Mouse (Mus musculus): Measurements from ENCODE around the gene Olfr520. TPM values are rescaled to one million over a fixed set of nuclear protein-coding genes. Genes with fewer than 3 reads are reported as not detected.

Olfr520 gene
- polyA plus RNA-seq, 1 experiment from 2014 or later = not detected

GRCm38 (mm10) chr7:99699106-99699505 lies 31.0 kb upstream of the Olfr520 start:
- H3K27ac ChIP-seq (ENCODE audit: low read length) = peak overlapping the region; percentile 48; the same call in 1 of the 2 replicates
- H3K9ac ChIP-seq (ENCODE audit: low read depth, low read length) = no peak overlapping the region
- WGBS = 53% methylated on average over 3 of the region's 3 CpGs
- no peaks in the 10 kb centered on the region for H3K9me3 ChIP-seq (ENCODE audit: control insufficient read depth, low read length)
- H3K4me2 ChIP-seq (ENCODE audit: low read depth, low read length) = no peak overlapping the region
- H3K4me3 ChIP-seq (ENCODE audit: low read length) = no peak overlapping the region
- no peaks in the 10 kb centered on the region for H3K36me3 ChIP-seq (ENCODE audit: control insufficient read depth, insufficient read depth, low read length)
- no peak for ATAC-seq
- no peaks in the 10 kb centered on the region for H3K27me3 ChIP-seq (replicated peaks; ENCODE audit: control insufficient read depth, insufficient read depth, low read length)
- peaks cover 22% of the 10 kb centered on the region for H3K4me1 ChIP-seq (ENCODE audit: control insufficient read depth, insufficient read depth, low read length)

GRCm38 (mm10) chr7:99699709-99700151 lies 30.3 kb upstream of the Olfr520 start:
- Histone ChIP-seq H3K9ac (ENCODE audit: low read depth, low read length) (no peak overlapping the region), H3K36me3 (ENCODE audit: control insufficient read depth, insufficient read depth, low read length) (no peaks in the 10 kb centered on the region), H3K4me2 (ENCODE audit: low read depth, low read length) (no peak overlapping the region), H3K4me3 (ENCODE audit: low read length) (no peak overlapping the region), H3K27me3 (replicated peaks; ENCODE audit: control insufficient read depth, insufficient read depth, low read length) (no peaks in the 10 kb centered on the region), H3K27ac (ENCODE audit: low read length) (no peak overlapping the region), H3K9me3 (ENCODE audit: control insufficient read depth, low read length) (no peaks in the 10 kb centered on the region), H3K4me1 (ENCODE audit: control insufficient read depth, insufficient read depth, low read length) (peaks cover 22% of the 10 kb centered on the region)
- WGBS = 52% methylated on average over 3 of the region's 3 CpGs
- ATAC-seq = no peak

- Histone ChIP-seq H3K4me2 (ENCODE audit: low read depth, low read length) (no peak overlapping the region), H3K27me3 (replicated peaks; ENCODE audit: control insufficient read depth, insufficient read depth, low read length) (no peaks in the 10 kb centered on the region), H3K36me3 (ENCODE audit: control insufficient read depth, insufficient read depth, low read length) (no peaks in the 10 kb centered on the region), H3K27ac (ENCODE audit: low read length) (no peak overlapping the region), H3K9me3 (ENCODE audit: control insufficient read depth, low read length) (no peaks in the 10 kb centered on the region), H3K9ac (ENCODE audit: low read depth, low read length) (no peak overlapping the region), H3K4me1 (ENCODE audit: control insufficient read depth, insufficient read depth, low read length) (peaks cover 16% of the 10 kb centered on the region), H3K4me3 (ENCODE audit: low read length) (no peak overlapping the region)
- no peak for ATAC-seq
- 73% methylated on average over 4 of the region's 4 CpGs for WGBS
These were observed 29.4 kb upstream of the Olfr520 start for GRCm38 (mm10) chr7:99700641-99701040.

DNA sequence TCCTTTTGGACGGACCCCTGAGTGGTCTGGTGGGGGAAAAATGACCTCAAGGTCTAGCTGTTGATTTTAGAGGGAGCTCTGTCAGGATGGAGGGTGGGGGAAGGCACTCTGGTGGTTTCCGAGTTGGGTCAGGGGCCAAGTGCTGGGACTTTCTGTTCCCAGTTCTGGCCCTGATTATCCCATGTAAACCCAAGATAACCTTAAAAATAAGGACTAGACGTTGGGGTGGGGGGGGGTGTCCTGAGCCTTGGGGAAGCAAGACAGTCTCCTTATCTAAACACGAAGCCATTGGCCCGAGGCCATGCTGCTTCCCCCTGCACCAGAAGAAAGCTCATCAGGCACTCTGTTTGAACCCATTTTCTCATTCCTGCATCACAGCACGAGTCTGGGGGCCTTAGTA lies 27.9 kb upstream of the Olfr520 start:
- ATAC-seq = no peak
- H3K36me3 ChIP-seq (ENCODE audit: control insufficient read depth, insufficient read depth, low read length) = no peaks in the 10 kb centered on the region
- WGBS = 30% methylated on average over 6 of the region's 6 CpGs

DNA sequence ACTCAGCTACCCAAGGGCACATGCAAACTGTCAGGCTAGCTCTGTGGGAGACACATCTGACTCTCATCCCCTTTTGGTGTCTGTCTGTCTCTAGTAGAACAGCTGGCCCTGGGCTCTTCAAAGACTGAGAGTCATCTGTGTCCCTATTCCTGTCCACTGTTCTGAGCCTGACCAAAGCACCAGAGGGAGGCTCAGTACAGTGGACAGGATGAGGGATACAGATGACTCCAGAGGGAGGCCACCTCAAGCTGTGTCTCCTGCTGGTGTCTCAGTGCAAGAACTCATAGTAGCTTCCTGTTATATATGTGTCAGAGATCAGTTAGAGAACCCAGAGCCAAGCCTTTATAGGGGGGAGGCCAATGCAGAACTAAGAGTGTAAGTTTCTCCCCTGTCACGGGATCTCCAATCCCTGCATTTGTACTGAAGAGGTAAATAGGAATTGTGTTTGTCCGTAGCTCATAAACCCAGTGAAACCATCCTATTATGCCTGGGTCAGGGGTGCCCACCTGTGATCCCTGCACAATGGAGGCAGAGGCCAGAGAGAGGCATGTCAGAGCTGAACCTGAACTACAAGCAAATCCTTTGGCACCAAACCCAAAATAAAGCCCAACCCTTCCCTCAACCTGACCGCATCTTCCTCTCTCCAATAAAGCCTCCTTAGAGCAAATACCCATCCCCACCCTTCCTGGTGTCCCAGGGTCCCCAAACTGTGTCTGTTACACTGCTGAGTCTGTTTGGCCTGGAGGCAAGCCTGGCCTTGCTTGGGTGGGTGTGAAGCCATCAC lies 25.1 kb upstream of the Olfr520 start:
- no peaks in the 10 kb centered on the region for H3K36me3 ChIP-seq (ENCODE audit: control insufficient read depth, insufficient read depth, low read length)
- H3K4me3 ChIP-seq (ENCODE audit: low read length) = no peak overlapping the region
- peaks cover 18% of the 10 kb centered on the region for H3K4me1 ChIP-seq (ENCODE audit: control insufficient read depth, insufficient read depth, low read length)
- H3K9ac ChIP-seq (ENCODE audit: low read depth, low read length) = no peak overlapping the region
- H3K27ac ChIP-seq (ENCODE audit: low read length) = no peak overlapping the region
- no peak overlapping the region for H3K4me2 ChIP-seq (ENCODE audit: low read depth, low read length)
- no peaks in the 10 kb centered on the region for H3K9me3 ChIP-seq (ENCODE audit: control insufficient read depth, low read length)
- ATAC-seq = no peak
- WGBS = 80% methylated on average over 3 of the region's 3 CpGs
- peaks cover 2% of the 10 kb centered on the region; the same call in 1 of the 2 replicates for H3K27me3 ChIP-seq (replicated peaks; ENCODE audit: control insufficient read depth, insufficient read depth, low read length)

More for the DNA sequence above, 27.9 kb upstream of the Olfr520 start:
- H3K4me3 ChIP-seq (ENCODE audit: low read length) = no peak overlapping the region
- no peak overlapping the region for H3K9ac ChIP-seq (ENCODE audit: low read depth, low read length)
- peaks cover 26% of the 10 kb centered on the region for H3K4me1 ChIP-seq (ENCODE audit: control insufficient read depth, insufficient read depth, low read length)
- H3K27me3 ChIP-seq (replicated peaks; ENCODE audit: control insufficient read depth, insufficient read depth, low read length) = no peaks in the 10 kb centered on the region
- no peak overlapping the region for H3K27ac ChIP-seq (ENCODE audit: low read length)
- no peaks in the 10 kb centered on the region for H3K9me3 ChIP-seq (ENCODE audit: control insufficient read depth, low read length)
- no peak overlapping the region for H3K4me2 ChIP-seq (ENCODE audit: low read depth, low read length)

DNA sequence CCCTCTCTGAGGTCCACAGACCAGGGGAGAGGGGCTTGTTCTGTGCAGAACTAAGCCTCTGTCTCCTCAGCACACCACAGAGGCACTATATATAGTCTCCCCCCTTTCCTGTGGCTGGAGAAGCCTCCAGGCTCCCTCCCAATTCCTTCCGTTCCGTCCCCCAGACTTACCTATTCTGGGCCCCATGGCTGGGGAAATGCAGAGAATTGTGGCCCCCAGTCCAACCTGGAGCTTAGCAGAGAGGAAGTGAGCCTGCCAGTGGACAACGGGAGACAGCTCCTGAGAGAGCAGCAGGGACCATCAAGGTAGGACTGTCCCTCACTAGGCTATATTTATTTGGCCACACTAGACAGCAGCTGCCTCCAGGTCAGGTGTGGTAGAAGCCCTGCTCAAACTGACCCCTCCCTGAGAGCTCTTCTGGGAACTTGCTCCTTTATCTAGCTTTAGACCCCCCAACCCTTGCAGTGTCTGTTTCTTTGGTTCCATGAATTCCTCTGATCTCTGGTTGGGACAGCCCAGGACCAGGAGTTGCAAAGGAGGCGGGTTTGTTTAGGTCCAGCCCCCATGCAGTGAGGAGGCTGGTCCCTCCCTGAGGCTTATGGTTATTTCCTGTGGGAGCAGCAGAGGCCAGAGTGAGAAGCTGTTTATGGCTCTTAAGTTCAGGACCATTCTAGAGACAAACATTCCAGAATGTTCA lies 23.6 kb upstream of the Olfr520 start:
- Histone ChIP-seq H3K9me3 (ENCODE audit: control insufficient read depth, low read length) (no peaks in the 10 kb centered on the region), H3K27me3 (replicated peaks; ENCODE audit: control insufficient read depth, insufficient read depth, low read length) (peaks cover 2% of the 10 kb centered on the region; the same call in 1 of the 2 replicates), H3K9ac (ENCODE audit: low read depth, low read length) (no peak overlapping the region), H3K4me2 (ENCODE audit: low read depth, low read length) (peak overlapping the region; percentile 10; the same call in 1 of the 2 replicates), H3K27ac (ENCODE audit: low read length) (peak overlapping the region; percentile 49), H3K4me1 (ENCODE audit: control insufficient read depth, insufficient read depth, low read length) (peaks cover 17% of the 10 kb centered on the region), H3K36me3 (ENCODE audit: control insufficient read depth, insufficient read depth, low read length) (no peaks in the 10 kb centered on the region), H3K4me3 (ENCODE audit: low read length) (no peak overlapping the region)
- 58% methylated on average over 4 of the region's 4 CpGs for WGBS
- ATAC-seq = peak; percentile 81

DNA sequence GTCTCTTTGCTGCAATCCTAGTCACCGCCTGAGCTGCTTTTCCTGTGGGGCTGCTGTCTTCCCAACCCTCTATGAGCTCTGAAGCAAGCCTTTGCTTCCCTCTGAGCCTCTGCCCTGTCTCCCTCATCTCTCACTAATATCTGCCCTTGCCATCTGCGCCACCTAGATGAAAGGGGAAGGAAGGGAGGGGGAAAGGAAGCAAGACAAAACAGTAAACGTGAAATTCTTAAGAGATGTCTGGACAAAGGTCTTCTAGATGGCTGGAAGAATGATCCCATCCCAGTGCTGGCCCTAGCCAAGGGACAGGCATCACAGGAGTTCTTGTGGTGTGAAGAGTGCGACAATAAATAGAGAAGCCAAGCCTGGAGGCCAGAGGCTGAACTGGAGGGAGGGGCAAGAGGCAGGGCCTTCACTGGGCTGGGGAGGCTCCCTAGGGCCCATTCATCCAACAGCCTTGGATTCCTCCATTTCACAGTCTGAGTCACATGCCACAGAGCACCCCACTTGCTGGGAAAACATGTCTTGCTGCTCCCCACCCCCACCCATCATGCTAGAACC lies 23.0 kb upstream of the Olfr520 start:
- Histone ChIP-seq H3K9me3 (ENCODE audit: control insufficient read depth, low read length) (no peaks in the 10 kb centered on the region), H3K4me1 (ENCODE audit: control insufficient read depth, insufficient read depth, low read length) (peaks cover 15% of the 10 kb centered on the region), H3K4me2 (ENCODE audit: low read depth, low read length) (no peak overlapping the region), H3K9ac (ENCODE audit: low read depth, low read length) (no peak overlapping the region), H3K36me3 (ENCODE audit: control insufficient read depth, insufficient read depth, low read length) (no peaks in the 10 kb centered on the region), H3K27me3 (replicated peaks; ENCODE audit: control insufficient read depth, insufficient read depth, low read length) (peaks cover 2% of the 10 kb centered on the region; the same call in 1 of the 2 replicates), H3K27ac (ENCODE audit: low read length) (peak overlapping the region; percentile 49), H3K4me3 (ENCODE audit: low read length) (no peak overlapping the region)
- WGBS = 38% methylated on average over 4 of the region's 4 CpGs
- ATAC-seq = peak; percentile 36

DNA sequence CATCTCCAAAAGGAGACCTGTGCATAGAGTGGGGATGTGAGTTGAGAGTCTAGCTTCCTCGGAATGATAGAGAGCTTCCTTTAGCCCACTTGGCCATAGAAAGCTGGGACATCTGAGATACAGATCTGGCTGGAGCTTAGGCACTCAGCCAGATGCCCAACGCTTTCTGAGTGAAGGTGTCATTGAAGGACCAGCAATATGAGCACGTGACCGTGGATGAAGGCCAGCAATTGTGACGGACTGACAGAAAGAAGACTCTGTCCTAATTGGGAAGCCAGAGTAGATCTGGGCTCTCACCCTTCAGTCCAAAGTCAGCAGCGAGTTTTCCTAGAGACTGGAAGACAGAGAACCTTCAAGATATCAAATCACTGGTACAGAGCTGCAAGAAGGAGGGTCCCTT lies 22.4 kb upstream of the Olfr520 start:
- Histone ChIP-seq H3K9ac (ENCODE audit: low read depth, low read length) (no peak overlapping the region), H3K4me2 (ENCODE audit: low read depth, low read length) (no peak overlapping the region), H3K4me1 (ENCODE audit: control insufficient read depth, insufficient read depth, low read length) (peaks cover 12% of the 10 kb centered on the region), H3K36me3 (ENCODE audit: control insufficient read depth, insufficient read depth, low read length) (no peaks in the 10 kb centered on the region), H3K27ac (ENCODE audit: low read length) (no peak overlapping the region), H3K4me3 (ENCODE audit: low read length) (no peak overlapping the region), H3K9me3 (ENCODE audit: control insufficient read depth, low read length) (no peaks in the 10 kb centered on the region), H3K27me3 (replicated peaks; ENCODE audit: control insufficient read depth, insufficient read depth, low read length) (peaks cover 2% of the 10 kb centered on the region; the same call in 1 of the 2 replicates)
- ATAC-seq = no peak
- WGBS = 89% methylated on average over 6 of the region's 6 CpGs

DNA sequence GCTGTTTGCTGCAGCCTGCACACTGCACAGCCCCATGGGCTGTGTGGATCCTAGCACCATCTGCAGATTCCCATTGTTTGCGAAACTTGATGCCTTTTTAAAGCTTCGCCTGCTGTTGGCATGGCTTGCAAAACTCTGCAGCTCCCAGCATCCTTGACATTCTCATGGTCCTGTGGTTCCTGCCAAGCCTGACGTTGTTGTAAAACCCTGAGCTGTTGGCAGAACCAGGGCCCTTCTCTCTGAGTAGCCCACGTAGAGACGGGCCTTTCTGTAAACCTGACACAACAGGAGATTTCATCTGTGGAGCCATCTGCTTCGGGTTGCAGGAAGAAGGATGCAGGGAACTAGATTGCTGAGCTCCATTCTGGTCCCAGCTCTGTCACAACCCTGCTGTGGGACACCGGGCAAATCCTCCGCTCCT lies 21.8 kb upstream of the Olfr520 start:
- H3K27ac ChIP-seq (ENCODE audit: low read length) = no peak overlapping the region
- no peak for ATAC-seq
- 70% methylated on average over 8 of the region's 8 CpGs for WGBS

More for the DNA sequence above, 21.8 kb upstream of the Olfr520 start:
- no peak overlapping the region for H3K9ac ChIP-seq (ENCODE audit: low read depth, low read length)
- H3K4me3 ChIP-seq (ENCODE audit: low read length) = no peak overlapping the region
- H3K27me3 ChIP-seq (replicated peaks; ENCODE audit: control insufficient read depth, insufficient read depth, low read length) = peaks cover 2% of the 10 kb centered on the region; the same call in 1 of the 2 replicates
- H3K9me3 ChIP-seq (ENCODE audit: control insufficient read depth, low read length) = no peaks in the 10 kb centered on the region
- no peaks in the 10 kb centered on the region for H3K36me3 ChIP-seq (ENCODE audit: control insufficient read depth, insufficient read depth, low read length)
- peaks cover 12% of the 10 kb centered on the region for H3K4me1 ChIP-seq (ENCODE audit: control insufficient read depth, insufficient read depth, low read length)
- no peak overlapping the region for H3K4me2 ChIP-seq (ENCODE audit: low read depth, low read length)
